Mouse (Mus musculus) liver, embryonic 18 days (tissue): ENCODE data around the gene Higd1a. TPM values are rescaled to one million over a fixed set of nuclear protein-coding genes. Genes with fewer than 3 reads are reported as not detected.

ENCODE experiments used
- polyA plus RNA-seq: library from polyadenylated mRNA; depleted of rRNA; stranded (reverse); fragments of >200 nt; gene quantifications from 2 replicates; pipeline ENCODE4 v1.2.3, GENCODE M21; 2012; rRNA removed

The Higd1a gene
- 30.3 and 36.7 TPM in 2 replicates for polyA plus RNA-seq

GRCm38 (mm10) chr9:121858153-121858488, at the start of gene Higd1a:
Gene Higd1a (minus strand): TSS chr9:121858362.

DNA sequence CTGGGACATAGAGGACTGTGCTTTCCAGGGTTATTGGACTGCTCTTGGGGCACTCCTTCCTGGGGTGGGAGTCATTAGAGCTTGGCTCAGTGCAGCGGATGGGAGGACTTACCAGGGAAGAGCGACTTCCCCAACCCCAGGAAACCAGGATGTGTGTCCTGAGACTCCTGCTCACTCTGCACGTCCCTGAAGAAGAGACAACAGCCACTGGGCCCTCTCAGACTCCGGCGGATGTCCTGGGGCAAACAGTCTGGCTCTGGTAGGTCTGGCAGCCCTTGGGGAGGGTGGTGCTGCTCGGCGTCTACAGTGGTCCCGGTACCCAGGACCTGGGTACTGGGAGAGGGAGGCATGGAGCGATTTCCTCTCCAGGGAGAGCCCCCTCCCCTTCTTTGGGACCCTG, 40.1 kb upstream of the Higd1a start, which contains the start of gene Ackr2:
Gene Ackr2 (plus strand): TSS at position 111 of the 400 bp plus-strand sequence.

DNA sequence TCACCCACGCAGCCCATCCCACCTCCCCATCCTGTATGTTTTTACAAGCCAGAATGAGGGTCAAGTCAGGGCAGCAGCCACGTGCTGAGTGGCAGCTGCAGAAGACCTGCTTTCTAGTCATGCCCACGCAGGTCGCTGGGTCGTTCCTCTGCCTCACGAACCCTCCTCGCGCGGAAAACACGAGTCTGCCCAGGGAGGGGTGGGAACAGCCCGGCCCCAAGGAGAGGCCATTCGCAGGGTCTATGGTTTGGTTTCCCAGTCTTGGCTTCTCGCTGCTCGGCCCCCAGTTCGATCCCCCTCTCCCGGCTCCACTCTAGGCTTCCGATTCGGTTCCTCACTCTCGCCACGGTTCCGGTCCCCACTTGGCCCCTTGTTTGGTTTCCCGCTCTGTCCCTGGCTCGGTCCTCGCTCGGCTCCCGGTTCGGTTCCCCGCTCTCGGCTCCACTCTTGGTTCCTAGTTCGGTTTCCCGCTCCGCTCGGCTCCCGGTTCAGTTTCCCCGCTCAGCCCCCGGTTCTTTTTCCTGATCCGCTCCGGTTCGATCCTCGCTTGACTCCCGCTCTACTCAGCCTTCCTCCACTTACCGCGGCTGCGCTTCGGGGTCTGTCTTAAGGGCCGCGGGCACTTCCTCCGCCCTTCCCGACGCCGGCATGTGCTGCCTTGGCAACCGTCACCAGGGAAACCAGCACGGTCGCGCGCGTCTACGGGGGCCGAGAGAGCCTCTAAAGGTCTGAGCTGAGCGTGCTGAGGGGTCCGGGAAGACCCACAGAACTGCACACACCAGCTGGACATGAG, 19.1 kb downstream of the Higd1a start, which contains the start of gene Ccdc13:
Gene Ccdc13 (minus strand): TSS at position 633 of the 793 bp plus-strand sequence.

Other genes with a start within 250 kb of the Higd1a start
- 0.05 and 0.08 TPM in 2 replicates for gene Lyzl4, start 216.3 kb downstream of the Higd1a start, polyA plus RNA-seq
- gene Vipr1, start 215.6 kb downstream of the Higd1a start, polyA plus RNA-seq: 0.75 and 0.77 TPM in 2 replicates
- gene Sec22c, start 152.9 kb downstream of the Higd1a start, polyA plus RNA-seq: 1.6 and 1.7 TPM in 2 replicates
- gene Ss18l2, start 148.0 kb downstream of the Higd1a start, polyA plus RNA-seq: 34.9 TPM in 2 replicates
- 31.3 and 37.7 TPM in 2 replicates for gene Nktr, start 139.2 kb downstream of the Higd1a start, polyA plus RNA-seq
- 2.5 and 2.9 TPM in 2 replicates for gene Zfp651, start 99.0 kb downstream of the Higd1a start, polyA plus RNA-seq
- gene Klhl40, start 80.8 kb downstream of the Higd1a start, polyA plus RNA-seq: 0.04 TPM in 1 of 2 replicates, not detected in the other
- 0.03 and 0.06 TPM in 2 replicates for gene Hhatl, start 65.9 kb downstream of the Higd1a start, polyA plus RNA-seq
- gene Ccdc13, start 18.9 kb downstream of the Higd1a start, polyA plus RNA-seq: 0.01 and 0.03 TPM in 2 replicates
- gene Ackr2, start 40.0 kb upstream of the Higd1a start, polyA plus RNA-seq: 0.79 and 1.0 TPM in 2 replicates
- 32.3 and 59.7 TPM in 2 replicates for gene Cyp8b1, start 57.9 kb upstream of the Higd1a start, polyA plus RNA-seq
- gene Fam198a, start 92.6 kb upstream of the Higd1a start, polyA plus RNA-seq: 0.77 and 0.89 TPM in 2 replicates
- 4.3 and 4.5 TPM in 2 replicates for gene Pomgnt2, start 138.7 kb upstream of the Higd1a start, polyA plus RNA-seq